Mouse (Mus musculus): ENCODE data around the gene Fut11.
A peak's percentile ranks its signal among the peaks of the same experiment; 100 is the strongest.
"Not testable (repeated sequence)": the region's sequence is repeated elsewhere in the genome, so short reads cannot be mapped to it uniquely, and the experiment has no call there.

The Fut11 gene

DNA sequence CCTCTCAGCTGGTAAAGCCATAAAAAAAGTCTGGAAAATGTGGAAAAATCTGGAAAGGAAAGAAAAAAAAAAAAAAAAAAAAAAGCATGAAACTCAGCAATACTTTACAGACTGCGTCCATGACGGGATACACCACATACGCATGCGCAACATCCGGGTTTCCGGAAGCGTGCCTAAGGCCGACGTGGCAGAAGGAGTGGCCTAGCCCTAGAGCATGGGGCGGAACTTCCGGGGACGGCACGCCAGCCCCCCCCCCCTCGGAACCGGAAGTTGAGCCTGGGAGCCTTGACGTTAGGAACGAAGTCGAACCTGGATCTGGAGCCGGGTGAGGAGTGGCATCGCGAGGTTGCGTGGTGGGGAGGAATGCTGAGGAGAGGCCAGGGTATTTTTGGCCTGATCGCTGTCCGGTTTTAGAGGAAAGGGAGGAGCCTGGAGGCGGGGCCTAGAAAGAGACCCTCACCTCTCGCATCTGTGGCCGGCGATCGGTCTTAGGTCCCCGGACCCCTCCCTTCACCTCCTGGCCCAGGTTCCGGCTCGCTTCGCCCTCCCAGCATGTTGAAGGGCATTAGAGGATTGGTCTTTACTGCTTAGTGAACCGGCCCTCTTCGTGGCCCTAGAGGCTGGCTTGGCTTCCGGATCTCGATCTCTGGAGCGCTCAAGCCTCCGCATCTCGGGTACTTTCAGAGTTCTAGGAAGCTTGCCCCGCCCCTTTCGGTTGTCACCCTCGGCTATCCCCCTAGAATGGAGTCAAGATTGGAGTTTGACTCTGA lies 20.5 kb upstream of the Fut11 start, which contains the start of gene Sec24c:
Gene Sec24c (plus strand): TSS at position 245 of the 770 bp plus-strand sequence.
- peak; percentile 97 to 99 for DNase-seq (ENCODE audit: low spot score in 2 of 2)

DNA sequence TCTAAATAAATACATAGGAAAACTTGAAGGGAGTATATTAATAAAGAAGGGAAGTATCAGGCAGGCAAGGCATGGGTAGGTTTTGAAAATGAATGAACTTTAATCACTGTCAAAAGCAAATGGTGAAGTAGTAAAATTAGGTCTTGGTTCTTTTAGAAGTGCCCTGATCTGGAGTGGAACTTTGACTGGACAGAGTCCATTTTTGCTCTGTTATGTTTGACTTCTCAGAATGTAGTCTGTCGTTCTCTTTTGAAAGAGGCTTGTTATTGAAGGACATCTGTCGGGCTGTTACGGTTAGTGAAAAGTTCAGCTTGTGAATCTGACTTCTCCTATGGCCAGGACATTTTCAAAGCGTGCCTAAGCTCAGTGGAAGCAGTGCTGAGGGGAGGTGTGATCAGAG lies 16.9 kb upstream of the Fut11 start:
- no peak for DNase-seq (ENCODE audit: low spot score in 2 of 2)

DNA sequence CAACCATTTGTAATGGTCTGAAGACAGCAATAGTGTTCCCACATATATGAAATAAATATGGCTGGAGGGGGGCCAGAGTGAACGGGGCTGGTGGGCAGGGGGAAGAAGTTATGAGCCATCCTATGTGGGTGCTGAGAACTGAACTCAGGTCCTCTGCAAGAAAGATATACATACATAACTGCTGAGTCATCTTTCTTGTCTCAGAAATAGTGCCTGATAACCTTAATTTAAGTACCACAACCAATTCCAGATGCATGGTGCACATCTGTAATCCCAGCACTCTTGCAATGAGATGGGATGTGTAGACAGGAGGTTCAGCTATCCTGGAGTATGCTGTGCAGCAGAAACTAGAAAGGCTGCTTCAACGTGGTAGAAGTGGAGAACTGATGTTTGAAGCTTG lies 13.0 kb upstream of the Fut11 start:
- DNase-seq (ENCODE audit: low spot score in 2 of 2) = no peak

DNA sequence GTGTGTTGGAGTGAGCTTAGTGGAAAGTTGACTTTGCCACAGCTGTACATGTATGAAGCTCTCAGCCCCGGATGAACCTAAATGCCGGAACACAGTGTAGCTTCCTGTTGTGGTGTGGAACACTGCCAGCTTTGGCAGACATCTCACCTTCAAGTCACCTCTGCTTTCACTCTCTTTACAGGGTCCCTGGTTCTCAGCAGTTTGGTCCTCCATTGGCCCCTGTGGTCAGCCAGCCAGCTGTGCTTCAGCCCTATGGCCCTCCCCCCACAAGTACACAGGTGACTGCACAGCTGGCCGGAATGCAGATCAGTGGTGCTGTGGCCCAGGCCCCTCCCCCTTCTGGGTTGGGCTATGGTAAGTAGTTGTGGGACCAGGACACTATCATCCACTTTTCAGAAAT lies 12.3 kb upstream of the Fut11 start:
- DNase-seq (ENCODE audit: low spot score in 2 of 2) = peak; percentile 59 to 64

DNA sequence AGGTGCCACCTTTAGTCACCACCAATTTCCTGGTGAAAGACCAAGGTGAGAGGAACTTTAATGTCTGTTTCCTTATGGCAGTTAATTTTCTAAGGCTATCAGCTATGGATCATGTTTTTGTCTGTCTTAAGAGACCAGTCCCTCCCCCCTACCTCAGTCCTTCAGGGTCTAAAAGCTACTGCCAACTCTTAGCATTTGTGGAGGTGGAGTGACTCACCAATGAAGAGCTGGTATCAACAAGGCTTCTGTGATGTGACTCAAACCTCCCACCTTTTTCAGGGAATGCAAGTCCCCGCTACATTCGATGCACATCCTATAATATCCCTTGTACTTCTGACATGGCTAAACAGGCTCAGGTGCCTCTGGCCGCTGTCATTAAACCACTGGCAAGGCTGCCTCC lies 8.2 kb upstream of the Fut11 start:
- DNase-seq (ENCODE audit: low spot score in 2 of 2) = no peak

DNA sequence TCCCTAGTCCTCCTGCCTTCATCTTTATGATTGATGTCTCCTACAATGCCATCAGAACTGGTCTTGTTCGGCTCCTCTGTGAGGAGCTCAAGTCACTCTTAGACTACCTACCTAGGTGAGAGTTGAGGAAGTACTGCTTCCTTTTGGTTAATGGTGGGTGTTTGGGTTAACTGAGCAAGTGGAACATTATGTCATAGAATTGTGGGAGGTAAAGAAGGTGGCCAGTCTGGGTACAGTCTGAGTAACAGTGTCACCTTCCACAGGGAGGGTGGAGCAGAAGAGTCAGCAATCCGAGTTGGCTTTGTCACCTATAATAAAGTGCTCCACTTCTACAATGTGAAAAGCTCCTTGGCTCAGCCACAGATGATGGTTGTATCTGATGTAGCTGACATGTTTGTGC lies 5.8 kb upstream of the Fut11 start:
- no peak for DNase-seq (ENCODE audit: low spot score in 2 of 2)

DNA sequence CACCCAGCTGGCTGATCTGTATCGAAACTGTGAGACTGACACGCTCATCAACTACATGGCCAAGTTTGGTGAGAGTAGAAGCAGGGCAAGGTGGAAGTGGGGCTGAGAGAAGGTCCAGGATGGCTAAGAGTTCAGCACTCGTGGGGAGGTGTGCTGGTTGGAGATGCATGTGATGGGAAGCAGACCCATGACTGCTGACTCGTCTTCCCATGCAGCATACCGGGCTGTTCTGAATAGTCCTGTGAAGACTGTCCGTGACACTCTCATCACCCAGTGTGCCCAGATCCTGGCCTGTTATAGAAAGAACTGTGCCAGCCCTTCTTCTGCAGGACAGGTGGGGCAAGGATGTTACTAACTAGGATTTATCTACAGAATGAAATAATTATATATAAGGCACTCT lies 3.0 kb upstream of the Fut11 start:
- no peak for DNase-seq (ENCODE audit: low spot score in 2 of 2)

DNA sequence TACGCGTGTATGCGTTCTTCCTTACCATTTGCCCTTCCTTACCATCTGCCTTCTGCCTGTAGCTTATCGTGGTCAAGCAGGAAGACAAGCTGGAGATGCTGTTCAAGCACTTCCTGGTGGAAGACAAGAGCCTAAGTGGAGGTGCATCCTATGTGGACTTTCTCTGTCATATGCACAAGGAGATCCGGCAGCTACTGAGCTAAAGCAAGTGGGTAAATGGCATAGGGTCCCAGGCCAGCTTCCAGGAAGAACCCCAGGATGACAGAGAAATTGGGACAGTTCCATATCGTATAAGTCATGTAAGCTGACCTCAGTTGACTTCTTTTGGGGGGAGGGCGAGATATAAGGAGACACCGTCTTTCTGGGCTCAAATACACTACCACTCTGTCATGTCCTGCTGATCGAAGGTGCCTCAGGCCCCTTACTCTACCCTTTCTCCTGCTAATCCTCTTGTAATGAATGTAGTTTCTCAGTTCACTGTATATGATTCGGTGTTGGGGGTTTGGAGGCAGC lies 1.1 kb upstream of the Fut11 start:
- DNase-seq (ENCODE audit: low spot score in 2 of 2) = no peak

DNA sequence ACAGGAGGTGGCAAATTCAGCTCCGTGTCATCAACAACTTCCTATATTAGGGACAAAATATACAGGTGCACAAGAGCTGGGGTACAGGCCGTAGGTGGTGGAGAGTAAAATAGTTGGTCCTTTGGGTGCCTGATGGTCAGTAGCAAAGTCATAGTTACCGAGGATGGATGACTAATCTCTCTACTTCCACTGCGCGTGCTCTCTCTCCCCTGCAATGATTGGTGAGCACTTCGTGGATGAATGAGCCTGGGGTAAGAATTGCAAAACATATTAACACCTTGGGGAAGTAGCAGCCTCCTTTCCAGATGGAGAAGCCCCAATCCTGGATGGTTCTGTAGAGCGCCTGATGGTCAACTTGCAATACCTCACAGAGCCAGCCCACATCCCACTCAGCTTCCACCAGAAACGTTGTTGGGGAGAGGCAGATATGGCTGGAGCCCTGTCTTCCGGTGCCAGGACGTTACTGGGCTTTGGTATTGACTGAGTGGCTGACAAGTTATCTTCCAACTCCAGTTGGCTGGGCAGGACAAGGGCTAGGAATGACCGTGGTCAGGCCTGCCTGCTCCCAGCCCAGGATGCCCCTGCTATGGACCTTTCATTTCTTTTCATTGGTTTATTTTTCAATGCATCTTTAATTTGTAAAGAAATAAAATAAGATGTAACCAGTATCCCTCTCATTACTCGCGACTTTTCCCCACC lies 434 bp upstream of the Fut11 start:
- no peak for DNase-seq (ENCODE audit: low spot score in 2 of 2)

DNA sequence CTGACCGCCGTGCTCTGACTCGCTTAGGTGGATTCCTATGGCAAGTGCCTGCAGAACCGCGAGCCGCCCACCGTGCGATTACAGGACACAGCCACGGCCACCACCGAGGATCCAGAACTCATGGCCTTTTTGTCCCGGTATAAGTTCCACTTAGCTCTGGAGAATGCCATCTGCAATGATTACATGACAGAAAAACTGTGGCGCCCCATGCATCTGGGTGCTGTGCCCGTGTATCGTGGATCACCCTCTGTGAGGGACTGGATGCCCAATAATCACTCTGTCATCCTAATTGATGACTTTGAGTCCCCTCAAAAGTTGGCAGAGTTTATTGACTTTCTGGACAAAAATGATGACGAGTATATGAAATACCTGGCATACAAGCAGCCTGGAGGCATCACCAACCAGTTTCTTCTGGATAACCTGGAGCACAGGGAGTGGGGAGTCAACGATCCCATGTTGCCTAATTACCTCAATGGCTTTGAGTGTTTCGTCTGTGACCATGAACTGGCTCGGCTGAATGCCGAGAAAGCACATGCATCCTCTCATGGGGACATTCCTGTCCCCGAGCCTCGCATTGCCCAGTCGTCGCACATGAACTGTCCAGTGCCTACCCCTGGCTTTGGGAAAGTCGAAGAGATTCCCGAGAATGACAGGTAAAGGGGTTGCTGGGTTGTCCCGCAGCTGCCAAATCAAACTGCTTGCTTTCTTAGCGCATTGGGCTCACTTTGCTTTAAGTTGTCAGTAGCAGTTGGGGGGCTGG lies 1.2 kb downstream of the Fut11 start:
- no peak for DNase-seq (ENCODE audit: low spot score in 2 of 2)

DNA sequence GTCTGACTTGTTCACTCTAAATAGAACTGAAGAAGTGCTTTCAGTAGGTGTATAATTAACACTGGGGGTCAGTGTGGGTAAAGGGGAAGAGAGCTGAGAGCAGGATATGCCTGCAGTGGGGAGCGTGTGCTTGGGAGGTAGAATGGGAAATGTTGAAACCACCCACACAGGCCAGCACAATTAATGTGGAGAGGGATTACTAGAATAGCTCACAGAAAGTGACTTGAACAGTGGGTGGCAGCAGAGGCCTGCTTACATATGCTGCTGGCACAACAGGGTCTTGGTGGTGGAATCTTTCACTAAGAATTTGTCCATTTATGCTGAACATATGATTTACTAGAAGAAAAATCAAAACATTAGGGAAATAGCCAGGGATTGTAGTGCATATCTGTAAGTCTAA lies 2.2 kb downstream of the Fut11 start:
- DNase-seq (ENCODE audit: low spot score in 2 of 2) = peak in 1 of 2 experiments; percentile 45

DNA sequence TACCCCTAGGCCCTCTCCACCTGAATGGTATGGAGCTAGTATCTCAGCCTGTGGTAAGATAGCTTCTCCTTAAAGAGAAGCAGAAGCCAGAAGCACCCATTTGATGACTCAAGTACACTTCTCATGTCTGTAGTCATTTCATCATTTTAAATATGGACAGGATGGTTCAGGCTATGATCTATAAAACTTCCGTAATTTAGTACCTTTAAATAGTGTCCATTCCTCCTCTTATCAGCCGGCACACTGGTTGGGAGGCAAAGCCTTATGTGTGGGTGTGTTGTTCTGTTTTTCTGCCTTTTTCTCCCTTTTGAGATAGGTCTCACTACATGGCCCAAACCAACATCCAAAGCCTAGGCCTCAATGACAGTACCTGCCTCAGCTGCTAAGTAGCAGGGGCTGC lies 3.7 kb downstream of the Fut11 start:
- DNase-seq (ENCODE audit: low spot score in 2 of 2) = no peak

DNA sequence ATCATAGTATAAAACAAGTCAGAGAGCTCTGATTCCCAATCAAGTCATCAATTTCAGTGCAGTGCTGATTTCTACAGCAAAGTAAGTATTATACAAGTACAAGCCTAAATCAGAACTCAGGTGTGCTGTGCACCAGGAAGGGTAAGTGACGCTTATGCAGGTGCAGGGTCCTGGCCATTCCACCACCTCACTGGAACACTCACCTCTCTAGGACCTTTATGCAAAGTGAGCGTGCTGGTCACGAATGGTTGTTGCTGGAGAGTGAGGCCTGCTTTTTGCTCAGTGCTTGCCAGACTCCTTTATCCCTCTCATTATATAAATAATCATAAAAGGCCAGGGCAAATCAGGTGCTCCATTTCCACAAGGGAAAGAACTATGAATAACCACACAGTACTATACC lies 5.6 kb downstream of the Fut11 start:
- DNase-seq (ENCODE audit: low spot score in 2 of 2) = no peak

DNA sequence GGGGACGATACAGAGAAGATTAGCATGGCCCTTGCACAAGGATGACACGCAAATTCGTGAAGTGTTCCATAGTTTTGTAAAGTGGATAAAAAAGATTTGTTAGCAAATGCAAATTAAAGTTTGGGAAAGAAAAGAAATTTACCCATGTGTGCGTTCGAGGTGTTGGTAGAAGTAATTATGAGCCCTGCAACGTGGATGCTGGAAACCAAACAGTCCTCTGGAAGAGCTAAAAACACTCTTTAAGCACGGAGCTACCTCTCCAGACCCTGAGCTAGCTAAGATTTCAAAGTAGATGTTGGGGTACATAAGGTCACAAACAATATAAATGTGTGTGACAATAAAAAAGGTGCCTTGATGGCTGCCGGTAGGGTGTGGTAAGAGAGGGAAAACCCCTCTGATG lies 6.8 kb downstream of the Fut11 start:
- DNase-seq (ENCODE audit: low spot score in 2 of 2) = no peak

DNA sequence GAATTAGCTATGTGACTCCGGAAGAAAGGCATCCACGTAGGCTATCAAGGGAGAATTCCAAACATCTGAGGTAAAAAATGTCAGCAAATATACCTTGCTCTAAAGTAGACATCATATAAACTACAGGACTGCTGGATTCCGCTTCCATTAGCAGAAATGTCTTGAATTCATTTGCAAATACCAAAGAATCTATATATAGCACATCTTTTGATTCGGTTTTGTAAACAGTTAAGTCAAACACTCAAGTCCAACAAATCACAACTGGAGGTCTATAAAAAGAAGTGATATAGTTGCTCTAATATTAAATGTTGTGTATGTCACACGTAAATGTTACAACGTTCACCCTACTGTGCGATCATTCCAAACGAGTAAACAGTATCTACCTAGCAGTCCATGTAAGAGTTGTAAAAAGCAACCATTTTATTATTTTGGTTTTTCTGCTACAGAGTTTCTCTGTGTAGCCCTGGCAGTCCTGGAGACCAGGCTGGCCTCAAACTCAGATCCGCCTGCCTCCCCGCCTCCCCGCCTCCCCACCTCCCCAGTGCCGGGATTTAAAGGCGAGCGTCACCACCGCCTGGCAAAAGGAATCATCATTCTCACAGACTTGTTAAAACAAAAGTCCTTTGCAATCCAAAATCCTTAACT lies 7.5 kb downstream of the Fut11 start:
- DNase-seq (ENCODE audit: low spot score in 2 of 2) = no peak

DNA sequence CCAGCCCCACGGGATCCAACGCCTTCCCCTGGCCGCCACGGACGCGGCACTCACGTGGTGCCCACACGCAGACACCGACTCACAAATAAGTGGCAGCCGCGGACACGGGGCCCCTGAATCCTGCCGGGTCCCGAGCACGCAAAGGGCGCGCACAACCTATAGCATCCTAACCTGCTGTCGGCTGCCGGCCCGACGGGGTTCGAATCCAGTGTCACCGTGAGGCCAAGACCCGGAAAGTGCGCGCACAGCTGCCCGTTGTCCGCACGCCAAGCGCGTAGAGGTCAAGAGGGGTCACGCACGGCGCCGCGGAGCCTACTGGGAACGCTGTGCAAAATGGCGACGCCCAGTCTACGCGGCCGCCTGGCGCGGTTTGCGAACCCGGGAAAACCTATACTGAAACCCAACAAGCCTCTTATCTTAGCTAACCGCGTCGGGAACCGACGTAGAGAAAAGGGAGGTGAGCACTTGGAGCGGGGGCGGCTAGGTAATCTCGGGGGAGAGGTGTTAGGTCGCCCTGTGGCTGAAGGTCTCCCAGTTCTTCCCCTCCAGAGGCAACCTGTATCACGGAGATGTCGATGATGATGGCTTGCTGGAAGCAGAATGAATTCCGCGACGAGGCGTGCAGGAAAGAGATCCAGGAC lies 8.1 kb downstream of the Fut11 start, which contains the start of gene Chchd1:
Gene Chchd1 (plus strand): TSS at position 266 of the 641 bp plus-strand sequence.
- DNase-seq (ENCODE audit: low spot score in 2 of 2) = peak; percentile 72

DNA sequence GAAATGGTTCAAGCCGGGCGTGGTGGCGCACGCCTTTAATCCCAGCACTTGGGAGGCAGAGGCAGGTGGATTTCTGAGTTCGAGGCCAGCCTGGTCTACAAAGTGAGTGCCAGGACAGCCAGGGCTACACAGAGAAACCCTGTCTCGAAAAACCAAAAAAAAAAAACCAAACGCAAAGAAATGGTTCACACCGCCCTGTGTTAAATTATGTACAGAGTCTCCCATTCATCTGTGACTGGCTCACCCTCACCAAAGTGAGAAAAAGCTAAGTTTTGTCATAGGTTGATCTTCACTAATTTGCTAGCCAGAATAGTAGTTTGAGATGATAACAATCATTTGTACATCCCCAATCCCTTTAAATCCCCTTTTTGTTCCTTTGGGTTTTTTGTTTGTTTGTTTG lies 8.7 kb downstream of the Fut11 start:
- DNase-seq (ENCODE audit: low spot score in 2 of 2) = not testable (repeated sequence)

DNA sequence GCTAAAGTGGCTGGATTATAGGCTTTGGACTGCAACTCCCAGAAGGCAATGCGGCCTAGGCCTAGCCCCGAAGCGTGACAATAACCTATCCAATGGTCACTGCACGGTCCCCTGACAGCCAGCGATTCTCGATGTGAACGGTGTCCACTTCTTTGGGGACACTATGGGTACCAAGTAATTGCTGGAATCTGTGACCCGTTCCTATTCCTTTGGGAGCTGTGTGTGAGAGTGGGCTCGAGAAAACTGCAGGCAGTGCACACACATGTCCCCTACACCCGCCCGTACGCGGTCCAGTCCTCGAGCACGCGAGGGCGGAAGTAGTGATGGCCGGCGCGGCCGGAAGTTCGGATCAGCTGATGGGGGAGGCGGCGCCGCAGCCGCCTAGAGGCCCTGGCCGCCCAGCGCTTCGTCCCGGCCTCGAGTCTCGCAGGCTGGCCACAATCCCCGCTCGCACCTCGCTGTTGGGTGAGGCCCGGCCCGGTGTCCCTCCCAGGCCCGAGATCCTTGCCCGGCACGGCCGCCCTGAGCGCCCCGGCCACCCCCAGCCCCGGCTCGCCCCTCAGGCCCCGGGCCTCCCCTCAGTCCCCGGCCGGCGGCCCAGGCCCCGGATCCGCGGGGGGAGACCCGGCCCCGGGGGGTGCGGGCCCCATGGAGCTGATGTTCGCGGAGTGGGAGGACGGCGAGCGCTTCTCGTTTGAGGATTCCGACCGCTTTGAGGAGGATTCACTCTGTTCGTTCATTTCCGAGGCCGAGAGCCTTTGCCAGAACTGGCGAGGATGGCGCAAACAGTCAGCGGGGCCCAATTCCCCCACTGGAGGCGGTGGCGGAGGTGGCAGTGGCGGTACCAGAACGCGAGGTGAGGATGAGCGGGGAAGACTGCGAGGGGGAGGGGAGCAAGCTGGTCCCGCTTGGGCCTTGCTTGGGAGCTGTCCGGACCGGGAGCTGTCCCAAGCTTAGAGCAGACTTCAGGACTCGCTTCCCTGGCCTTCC lies 12.7 kb downstream of the Fut11 start, which contains the start of gene Zswim8:
Gene Zswim8 (plus strand): TSS at position 352 of the 990 bp plus-strand sequence.
- peak; percentile 43 to 49 for DNase-seq (ENCODE audit: low spot score in 2 of 2)

DNA sequence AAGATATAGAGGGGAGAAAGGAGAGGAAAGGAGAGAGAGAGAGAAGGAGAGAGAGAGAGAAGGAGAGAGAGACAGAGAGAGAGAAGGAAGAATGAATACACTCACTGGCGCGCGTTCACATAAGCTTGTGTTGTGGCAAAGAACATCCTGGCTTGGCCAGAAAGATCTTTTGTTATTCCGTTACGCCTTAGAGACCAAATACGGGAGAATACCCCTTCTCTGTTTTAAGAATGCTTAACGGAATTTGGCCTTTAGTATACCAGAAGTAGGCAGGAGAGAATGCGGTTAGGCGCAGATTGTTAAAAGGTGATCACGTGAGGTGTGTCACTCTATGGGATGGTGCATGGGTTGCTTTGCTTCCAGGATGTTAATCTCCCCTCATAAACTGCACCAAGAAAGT lies 13.5 kb downstream of the Fut11 start:
- DNase-seq (ENCODE audit: low spot score in 2 of 2) = peak in 1 of 2 experiments; percentile 19

DNA sequence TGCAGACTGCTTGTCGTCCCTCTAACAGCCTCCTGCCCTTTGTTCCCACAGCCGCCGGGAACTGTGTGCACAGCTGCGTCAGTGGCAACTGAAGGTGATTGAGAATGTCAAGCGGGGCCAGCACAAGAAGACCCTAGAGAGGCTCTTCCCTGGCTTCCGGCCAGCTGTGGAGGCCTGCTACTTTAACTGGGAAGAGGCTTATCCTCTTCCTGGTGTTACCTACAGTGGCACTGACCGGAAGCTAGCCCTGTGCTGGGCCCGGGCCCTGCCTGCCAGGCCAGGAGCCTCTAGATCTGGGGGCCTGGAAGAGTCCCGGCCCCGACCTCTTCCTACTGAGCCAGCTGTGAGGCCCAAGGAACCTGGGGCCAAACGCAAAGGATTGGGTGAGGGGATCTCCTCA lies 19.1 kb downstream of the Fut11 start:
- DNase-seq (ENCODE audit: low spot score in 2 of 2) = no peak

Data from thymus, postnatal 10 days (tissue).